Mouse (Mus musculus) left cerebral cortex, adult 18-20 months (tissue): Measurements from ENCODE around the gene Plekhm1. TPM values are rescaled to one million over a fixed set of nuclear protein-coding genes. Genes with fewer than 3 reads are reported as not detected.
A peak's percentile ranks its signal among the peaks of the same experiment; 100 is the strongest.

Experiments
- DNase-seq, 2 experiments: peaks; one replicate each; pipeline ENCODE4 v3.0.0; 2021 to 2022; ENCODE audit warnings: low spot score in 2 of 2, mixed read lengths in 1 of 2
- total RNA-seq, 2 experiments: library from RNA; stranded (reverse); gene quantifications; 2 replicates each; pipeline ENCODE4 v1.2.3; 2021

Gene Plekhm1
- total RNA-seq, 2 experiments from 2014 or later = 18.2 to 18.8 TPM

DNA sequence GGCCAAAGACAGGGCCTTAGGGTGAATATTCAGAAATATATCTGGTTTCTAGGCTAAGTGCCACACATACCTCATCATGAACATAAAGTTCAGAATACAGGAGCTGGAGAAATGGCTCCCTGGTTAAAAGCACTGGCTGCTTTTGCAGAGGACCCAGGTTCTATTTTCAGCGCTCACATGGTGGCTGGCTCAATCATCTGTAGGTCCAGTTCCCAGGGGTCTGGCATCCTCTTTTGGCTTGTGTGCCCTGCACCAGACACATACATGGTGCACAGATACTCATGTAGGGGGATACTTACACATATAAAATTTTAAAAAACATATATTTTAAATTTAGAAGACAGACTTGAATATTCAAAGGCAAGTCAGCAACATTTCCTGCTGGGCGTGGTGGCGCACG lies 16.3 kb downstream of the Plekhm1 start:
- DNase-seq = no peak

DNA sequence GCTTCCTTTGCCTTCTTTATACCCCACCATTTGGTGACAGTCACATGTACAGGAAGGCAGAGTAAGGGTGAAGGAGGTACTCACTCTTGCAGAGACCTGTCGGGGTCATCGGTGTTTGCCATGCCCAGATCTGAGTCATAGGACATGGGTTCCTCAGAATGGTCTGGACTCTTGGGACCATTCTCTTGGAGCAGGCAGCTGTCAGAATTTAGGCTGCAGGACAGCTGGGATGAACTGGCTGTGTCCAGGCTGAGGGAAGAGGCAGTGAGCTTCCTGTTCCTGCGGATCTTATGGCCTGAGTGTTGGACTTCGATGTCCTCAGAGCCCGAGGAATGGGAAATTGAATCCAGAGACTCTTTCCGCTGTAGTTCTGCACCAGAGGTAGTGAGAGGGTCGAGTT lies 17.9 kb downstream of the Plekhm1 start:
- no peak for DNase-seq

DNA sequence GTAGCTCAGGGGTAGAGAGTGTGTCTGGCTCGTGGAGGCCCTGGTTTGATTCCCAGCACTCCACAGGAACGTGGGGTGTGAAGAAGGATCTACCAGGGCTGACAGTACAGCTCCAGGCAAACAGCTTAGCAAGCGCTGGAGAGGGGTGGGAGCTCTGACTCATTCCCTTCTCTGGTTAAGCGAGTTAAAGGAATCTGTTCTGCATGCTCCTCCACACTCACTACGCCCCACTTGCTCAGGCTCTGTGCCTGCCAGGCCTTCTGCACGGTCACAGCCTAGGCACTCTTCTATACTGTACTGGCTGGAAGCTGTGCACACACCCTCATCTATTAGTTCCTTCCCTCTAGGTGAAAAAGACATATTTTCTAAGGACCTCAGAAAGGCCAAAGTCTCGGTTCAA lies 18.5 kb downstream of the Plekhm1 start:
- no peak for DNase-seq

DNA sequence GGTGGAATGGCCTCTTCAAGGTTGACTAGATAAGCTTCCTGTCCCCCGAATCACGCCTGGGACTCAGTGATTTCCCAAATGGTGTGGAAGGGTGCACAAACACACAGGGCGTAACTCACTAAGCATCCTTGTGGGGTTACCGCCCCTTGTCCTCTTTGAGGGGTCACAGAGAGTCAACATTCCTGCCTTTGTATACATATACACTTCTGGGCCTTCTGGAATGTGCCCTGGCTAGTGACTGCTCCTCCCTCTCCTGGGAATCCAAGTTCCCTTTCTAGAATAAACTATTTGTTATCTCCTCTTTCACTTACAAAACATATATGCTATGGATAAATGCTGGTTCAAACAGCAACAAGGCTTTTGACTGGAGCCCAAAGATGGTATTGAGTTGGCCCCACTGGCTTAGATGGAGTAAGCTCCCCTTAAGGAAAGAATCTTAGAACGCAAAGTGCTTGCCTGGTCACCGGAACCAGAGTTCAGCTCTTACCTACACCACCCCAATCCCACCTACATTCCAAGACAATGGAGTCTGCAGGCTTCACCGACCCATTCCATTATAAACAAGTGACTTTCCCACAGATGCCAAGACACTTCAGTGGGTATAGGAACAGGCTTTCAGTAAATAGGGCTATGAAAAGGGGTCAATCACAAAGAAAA lies 24.5 kb downstream of the Plekhm1 start:
- DNase-seq = no peak

DNA sequence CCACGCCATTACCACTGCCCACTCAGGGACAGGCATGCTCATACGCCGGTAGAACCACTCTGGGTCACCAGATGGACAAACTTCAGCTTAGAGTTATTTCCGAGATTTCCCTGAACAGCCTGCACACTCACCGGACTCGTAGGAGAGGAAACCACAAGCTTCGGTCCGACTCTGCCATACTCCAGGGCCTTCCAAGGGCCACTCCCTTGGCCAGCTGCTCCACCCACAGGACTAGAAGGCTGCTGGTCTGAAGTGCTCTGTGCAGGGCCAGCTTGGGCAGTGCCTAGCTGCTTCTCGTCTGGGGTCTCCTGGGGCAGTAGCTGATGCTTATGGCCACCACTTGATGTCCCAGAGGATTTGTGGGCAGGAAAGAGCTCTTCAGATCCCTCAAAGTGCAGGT lies 25.7 kb downstream of the Plekhm1 start:
- DNase-seq = no peak

DNA sequence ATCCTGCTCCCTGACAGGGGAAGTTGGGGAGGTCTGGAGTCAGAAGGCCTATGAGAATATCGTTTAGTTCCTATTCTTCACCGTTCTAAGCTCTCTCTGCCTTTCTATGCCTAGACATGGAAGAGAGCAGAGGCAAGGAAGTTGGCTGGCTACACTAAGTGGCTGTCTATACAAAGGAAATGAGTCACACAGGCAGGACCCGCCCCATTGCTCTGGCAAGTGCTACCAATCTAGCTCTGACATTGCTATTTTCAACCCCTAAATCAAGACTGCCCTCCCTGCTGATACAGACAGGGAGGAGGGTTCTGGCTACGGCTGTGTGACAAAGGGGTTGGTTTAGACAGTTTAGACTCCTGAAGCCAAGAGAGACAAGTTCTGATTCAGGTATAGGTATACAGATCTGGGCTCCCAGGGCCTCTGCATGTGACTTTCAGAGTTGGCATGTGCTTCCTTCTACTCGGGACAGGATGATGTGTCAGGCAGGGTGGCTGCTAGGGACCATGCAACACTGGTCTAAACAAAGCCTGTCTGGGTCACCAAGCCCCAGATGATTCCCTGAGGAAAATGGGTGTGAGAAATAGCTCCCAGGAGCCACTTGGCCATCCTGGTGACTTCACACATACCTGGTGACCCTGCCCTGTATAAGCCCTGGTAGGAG lies 30.4 kb downstream of the Plekhm1 start:
- peak; percentile 48 to 51 for DNase-seq

DNA sequence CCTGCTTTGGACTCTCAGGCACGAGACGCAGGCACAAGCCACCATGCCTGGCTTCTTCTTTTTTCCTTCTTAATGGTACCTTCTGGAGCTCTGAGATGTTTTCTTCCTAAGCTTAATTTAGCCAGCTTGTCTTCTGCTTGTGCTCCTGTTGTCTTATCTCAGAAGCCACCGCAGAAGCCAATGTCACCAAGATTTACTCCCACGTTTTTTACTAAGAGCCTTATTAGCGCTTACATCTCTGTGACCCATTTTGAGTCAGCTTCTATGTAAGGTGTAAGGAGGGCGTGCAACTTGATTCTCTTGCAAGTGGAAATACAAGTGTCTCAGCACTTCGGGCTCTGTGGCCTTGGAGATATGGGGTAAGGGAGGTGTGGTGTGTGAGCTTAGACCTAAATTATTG lies 31.0 kb downstream of the Plekhm1 start:
- no peak for DNase-seq

DNA sequence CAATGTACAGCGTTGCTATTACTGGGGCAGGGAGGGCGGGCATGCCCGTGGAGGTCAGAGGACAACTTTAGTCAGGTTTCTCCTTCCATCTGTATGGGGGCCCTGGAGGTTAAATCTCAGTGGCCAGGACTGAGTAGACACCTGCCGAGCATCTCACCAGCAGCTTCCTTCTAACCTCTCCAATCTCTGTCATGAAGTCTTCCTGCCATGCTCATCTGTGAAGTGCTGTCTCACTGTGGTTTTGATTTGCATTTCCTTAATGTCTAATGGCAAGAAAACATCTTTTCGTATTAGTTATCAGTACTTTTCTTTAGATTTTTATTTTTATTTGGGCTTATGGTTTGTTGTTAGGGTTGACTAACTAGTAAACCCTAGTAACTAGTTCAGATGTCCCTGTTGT lies 32.0 kb downstream of the Plekhm1 start:
- no peak for DNase-seq

DNA sequence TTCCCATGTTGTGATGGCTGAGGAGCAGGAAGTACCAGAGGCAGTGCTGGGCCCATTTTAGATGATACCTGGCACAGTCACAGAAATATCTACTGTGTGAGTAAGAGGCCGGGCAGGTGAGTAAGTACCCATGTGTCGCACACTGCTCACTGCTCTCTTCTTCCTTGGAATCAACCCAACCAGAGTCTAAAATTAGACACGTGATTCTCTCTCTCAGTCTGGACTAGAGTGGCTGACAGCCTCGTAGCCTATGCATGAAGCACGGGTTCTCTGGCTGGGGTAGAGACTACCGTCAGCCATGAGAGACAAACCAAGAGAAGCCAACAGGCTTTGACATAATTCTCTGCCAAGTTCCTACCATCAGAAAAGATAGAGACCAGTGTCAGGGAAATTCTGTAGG lies 34.1 kb downstream of the Plekhm1 start:
- no peak for DNase-seq

DNA sequence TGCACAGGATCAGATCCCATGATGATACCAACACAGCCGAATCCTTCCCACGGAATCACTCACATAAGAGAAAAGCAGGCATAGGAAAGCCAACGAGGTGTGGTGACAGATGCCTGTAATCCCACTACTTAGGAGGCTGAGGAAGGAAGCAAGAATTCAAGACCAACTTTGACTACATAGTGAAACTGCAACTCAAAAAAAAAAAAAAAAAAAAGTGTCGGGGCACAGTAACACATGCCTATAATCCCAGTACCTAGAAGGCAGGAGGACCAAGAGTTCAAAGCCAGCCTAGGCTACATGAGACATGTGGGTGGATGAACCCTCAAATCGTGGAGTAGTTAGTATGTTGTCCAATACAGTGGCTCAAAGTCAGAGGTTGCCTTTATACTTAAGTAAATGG lies 36.7 kb downstream of the Plekhm1 start:
- no peak for DNase-seq

DNA sequence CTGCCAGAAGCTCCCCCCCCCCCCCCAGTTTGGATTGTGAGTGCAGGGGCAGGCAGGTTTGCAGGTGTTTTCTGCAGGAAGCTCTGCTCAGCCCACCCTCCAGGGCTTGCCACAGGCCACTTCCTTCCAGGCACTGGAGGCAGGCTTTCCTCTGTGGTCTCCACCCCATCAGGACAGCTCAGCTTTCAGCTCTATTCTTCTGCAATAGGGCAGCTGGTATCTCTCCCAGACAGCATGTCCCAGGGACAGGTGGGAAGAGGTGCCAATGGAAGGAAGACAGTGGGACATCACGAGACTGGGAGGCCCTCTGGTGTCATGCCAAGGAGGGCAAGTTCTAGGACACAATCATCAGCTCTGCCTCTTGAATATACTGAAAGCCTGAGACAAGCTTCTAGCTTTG lies 37.2 kb downstream of the Plekhm1 start:
- no peak for DNase-seq

DNA sequence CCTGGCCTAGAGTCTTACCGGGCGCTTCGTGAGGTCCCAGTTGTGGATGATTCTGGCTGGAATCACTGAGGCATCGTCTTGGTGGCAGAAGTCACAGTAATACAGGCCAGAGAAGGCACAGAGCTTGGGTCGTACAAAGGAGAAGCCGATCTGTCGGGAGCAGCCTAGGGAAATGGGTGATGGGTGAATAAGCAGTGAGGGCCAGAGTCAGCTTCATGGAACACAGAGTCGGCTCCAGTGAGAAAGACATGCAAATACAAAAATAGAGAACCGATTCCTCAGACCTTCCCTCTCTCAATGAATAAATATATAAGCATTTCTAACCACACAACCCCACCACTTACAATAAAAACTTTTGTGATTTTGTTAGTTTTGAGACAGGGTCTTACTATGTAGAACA lies 38.6 kb downstream of the Plekhm1 start:
- DNase-seq = no peak

DNA sequence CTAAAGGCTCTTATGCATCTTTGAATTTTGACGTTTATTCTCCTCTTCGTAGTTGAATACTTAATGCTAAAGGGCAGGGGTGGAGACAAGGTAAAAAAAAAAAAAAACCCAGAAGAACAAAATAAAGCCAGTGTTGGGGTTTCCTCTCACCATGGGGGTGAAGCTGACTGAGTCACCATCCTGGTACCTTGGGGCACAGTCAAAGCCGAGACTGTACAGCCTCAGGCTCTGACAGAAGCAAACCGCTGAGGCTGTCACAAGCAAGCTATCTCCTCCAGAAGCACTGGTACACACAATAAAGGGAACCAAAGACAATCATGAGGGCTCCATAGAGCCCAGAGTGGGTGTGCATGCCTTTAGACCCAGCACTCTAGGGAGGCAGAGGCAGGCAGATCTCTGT lies 39.9 kb downstream of the Plekhm1 start:
- no peak for DNase-seq

DNA sequence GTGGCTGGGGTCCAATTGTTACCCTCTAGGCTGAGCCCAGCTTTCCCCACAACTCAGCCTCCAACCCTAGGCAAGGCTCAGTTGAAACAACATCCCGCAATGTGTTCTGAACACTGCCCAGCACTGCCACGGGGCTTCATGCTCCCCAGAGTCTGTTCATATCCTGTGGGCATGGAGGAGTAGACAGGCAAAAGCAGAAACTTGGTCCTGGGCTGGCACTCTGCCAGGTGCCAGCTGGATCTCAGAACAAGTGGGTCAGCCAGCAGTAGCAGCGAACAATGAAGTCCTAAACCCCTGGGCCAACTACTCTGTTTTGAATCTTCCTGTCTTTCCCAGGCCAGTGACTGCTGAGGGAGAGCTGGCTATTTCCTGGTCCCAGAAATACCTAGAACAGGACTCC lies 40.4 kb downstream of the Plekhm1 start:
- DNase-seq = no peak

DNA sequence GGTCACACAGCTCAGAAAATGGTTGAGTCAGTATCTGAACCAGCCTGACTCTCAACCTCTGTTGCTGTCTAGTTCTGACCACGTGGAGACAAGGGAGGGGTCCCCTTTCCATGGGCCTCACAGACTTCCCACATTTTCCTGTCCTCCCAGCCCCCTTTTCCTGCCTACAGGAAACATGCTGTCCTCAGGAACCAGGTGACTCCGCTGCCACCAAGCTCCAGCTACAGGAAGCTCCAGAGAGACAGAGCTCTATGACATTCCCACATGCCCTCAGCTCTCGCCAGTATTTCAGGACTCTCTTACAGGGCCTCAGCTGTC lies 41.3 kb downstream of the Plekhm1 start:
- DNase-seq = no peak

DNA sequence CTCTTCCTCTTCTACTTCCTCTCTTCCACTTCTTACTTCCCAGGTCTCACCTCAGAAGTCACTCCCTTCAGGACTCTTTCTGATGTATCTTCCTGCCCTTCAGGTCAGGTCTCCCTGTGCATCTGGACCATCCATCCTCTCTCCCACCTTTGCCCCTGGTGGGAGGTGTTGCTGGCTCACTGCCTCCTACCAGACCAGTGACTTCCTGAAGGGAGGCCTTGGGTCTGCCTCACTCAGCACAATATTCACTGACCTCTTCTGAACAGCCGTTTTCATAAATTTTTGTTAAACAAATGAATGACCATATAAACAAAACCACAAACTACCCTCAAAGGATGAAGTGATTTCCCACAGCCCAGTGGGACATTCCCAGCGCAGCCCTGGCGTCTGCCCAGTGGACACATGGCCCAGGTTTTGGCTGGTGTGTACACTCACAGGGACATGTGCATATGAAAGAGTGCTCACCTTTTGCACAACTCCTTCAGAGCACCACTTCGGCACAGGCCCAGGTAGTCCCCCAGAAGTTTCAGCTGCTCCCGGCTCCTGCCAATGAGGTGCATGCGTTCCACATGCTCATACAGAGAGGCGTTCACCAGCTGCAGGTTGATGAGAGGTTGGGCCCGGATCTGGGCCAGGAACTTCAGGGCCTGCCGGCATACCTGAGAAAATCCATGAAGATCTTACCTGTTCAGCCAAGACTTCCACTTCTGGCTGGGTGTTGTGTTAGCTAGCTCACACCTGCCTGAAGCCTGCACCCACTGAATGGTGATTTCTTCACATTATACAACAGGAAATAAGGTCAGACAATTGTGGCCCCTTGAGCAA lies 41.9 kb downstream of the Plekhm1 start:
- no peak for DNase-seq

DNA sequence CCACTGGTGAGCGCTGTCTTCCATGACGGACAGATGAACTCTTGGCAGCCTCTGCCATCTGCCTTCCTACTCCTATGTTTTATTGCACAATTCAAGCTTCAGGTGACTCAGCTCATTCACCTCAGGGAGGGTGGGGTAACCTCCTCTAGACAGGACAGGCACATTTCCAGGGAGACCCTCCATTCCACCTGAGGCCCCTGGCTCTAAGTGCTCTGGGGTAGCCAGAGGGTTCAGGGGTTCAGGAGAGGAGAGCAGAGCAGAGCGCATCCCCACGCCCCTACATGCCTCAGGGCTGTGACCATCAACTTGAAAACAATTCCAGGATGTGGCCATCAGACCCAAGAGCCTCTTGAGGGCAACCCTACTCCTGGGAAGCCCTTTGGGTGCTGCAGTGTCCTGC lies 47.0 kb downstream of the Plekhm1 start:
- DNase-seq = no peak

DNA sequence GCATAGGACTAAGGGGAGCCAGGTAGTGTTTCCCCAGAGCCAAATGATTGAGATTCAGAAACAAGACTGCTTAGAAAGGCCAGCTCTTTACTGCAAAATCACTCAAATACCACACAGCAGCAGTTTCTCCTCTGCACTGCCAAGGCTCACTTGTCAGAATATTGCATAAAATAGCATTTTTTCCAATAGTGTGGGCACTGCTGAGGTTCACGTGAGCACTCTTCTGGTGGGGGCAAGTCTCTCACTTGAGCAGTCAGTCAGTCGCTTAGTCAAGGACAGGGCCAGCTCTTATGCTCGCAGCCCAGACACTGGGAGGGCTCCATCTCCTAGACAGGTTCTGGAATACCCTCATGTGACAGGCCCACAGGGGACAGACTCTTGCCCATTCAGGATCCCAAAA lies 47.5 kb downstream of the Plekhm1 start:
- DNase-seq = no peak

DNA sequence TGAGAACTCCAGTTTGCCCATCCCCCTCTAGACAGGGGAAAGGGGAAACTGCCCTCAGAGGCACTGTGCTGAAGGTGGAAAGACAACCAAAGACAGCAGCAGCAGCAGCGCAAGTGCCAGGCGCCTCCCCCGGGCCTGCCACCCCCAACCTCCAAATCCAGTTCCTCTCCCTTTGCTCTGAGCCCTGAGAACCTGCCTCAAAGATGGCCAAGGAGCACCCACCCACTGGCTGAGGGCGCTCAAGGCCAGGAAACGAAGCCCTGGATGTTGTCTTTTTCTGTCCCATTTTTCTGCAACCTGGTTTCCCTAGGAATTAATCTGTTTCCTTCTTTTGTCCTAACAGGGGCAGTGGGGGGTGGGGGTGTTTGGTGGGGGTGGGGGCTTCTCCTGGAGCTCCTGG lies 48.2 kb downstream of the Plekhm1 start:
- no peak for DNase-seq

DNA sequence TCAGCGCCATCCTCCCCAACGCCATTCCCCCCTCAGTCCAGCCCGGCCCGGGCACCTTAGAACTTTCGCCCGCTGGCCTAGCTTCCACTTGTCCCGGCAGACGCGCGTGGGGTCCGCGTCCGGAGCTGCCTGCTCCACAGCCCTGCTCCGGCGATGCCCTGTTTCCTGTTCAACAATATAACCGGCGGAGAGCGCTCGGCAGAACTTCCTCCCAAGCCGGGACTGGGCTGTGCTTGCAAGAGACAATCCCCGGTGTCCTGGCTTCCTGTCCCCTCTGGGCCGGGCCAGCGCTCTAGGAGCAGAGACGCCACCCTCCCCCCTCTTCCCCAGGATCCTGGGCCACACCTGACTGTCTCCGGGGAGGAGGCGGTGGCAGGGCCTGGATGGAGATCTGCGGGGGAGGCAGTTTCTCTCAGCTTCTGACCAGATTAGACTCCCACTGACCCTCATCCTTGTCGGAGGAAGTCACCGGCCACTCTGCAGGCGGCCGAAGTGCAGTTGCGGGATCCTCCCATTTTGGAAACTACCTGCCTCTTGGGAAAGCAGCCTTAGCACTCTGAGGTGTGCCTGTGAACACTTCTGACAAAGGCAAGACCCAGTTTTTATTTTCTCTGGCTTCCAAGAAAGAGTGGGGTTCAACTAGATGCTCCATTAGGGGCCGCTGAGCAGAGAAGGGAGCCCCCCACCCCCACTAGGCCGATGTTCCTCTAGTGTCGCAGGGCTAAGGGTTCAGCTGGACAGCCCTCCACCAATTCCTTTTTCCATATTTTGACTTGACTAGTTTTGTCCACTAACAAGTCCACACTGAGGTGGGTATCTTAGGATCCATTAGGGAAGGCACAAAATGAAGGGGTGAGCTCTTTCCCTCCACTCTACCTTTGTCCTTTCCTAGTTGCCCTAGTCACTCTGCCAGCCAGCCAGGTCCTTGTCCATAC lies 49.0 kb downstream of the Plekhm1 start, which contains the start of gene Arhgap27:
TSS of gene Arhgap27 (minus strand) at position 479 of the 935 bp plus-strand sequence.
- peak in 1 of 2 experiments; percentile 37 for DNase-seq

DNA sequence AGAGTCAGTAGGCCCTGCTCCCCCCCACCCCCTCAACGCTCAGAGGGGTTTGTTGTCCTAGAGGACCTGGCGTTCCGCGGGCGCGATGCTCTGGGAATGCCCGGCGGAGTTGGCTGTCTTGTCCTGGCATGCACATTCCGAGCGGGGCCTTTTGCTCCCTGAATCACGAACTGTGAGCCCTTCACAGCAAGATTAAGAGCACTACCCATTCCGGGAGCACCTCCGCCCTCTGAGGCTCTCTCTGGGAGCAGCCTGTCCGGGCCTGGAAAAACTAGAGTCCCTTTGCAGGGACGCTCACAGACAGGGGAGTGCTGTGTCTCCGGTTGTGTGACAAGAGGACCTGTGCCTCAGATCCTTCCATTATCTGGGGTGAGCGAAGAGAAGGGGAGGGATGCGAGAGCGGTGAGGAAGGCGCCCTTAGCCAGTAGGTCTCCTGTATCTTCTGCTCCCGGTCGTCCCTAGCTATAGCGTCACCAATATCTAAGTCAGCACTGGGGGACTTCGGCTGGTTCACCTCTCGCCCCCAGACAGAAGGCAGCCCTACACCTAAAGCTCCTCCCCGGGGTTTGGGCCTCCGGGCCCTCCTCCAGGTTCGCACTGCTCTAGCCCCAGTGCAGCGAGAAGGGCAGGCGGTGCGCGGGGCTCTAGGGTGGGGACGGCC lies 49.8 kb downstream of the Plekhm1 start:
- no peak for DNase-seq
